Mouse (Mus musculus) spleen, adult 12 weeks (tissue): ENCODE data around the gene Rbp7.

Experiments used
- DNase-seq: peaks from one replicate; pipeline ENCODE4 v3.0.0; 2022; ENCODE audit warnings: low spot score

The Rbp7 gene

GRCm38 (mm10) chr4:149405713-149406443, 48.9 kb downstream of the Rbp7 start:
- no peak for DNase-seq

- DNase-seq, result no peak
These were observed 49.9 kb downstream of the Rbp7 start for GRCm38 (mm10) chr4:149404640-149405465.

GRCm38 (mm10) chr4:149403037-149403436, 51.7 kb downstream of the Rbp7 start:
- DNase-seq, result no peak

GRCm38 (mm10) chr4:149401591-149401982, 53.2 kb downstream of the Rbp7 start:
- DNase-seq, result no peak

- no peak for DNase-seq
These were observed 53.7 kb downstream of the Rbp7 start for GRCm38 (mm10) chr4:149400878-149401590.
